Mouse (Mus musculus): ENCODE measurements around the gene Pou2f1. TPM values are rescaled to one million over a fixed set of nuclear protein-coding genes. Genes with fewer than 3 reads are reported as not detected.

The Pou2f1 gene
- polyA plus RNA-seq, 1 experiment from 2014 or later, result 17.3 TPM

- Histone ChIP-seq H3K4me3 (peak overlapping the region; percentile 47), H3K4me2 (peak overlapping the region; percentile 99), H3K27me3 (peaks cover 26% of the 10 kb centered on the region), H3K36me3 (no peaks in the 10 kb centered on the region), H3K9me3 (no peaks in the 10 kb centered on the region), H3K4me1 (replicated peaks) (peaks cover 26% of the 10 kb centered on the region), H3K9ac (peak overlapping the region; percentile 46), H3K27ac (replicated peaks) (no peak overlapping the region)
- ATAC-seq (ENCODE audit: low FRiP score, low read depth), result peak; percentile 63
- 4% methylated on average over 18 of the region's 20 CpGs for WGBS
Measured at GRCm38 (mm10) chr1:165844466-165844951, 158.0 kb downstream of the Pou2f1 start.

GRCm38 (mm10) chr1:165843586-165843985 lies 158.9 kb downstream of the Pou2f1 start:
- Histone ChIP-seq H3K9me3 (no peaks in the 10 kb centered on the region), H3K27me3 (peaks cover 26% of the 10 kb centered on the region), H3K4me1 (replicated peaks) (peaks cover 26% of the 10 kb centered on the region), H3K4me2 (no peak overlapping the region), H3K9ac (no peak overlapping the region), H3K36me3 (no peaks in the 10 kb centered on the region), H3K4me3 (no peak overlapping the region), H3K27ac (replicated peaks) (no peak overlapping the region)
- ATAC-seq (ENCODE audit: low FRiP score, low read depth), result no peak
- 72% methylated on average over 3 of the region's 3 CpGs for WGBS

- no peak for ATAC-seq (ENCODE audit: low FRiP score, low read depth)
- H3K27me3 ChIP-seq, result peaks cover 26% of the 10 kb centered on the region
Measured at GRCm38 (mm10) chr1:165842170-165842569, 160.3 kb downstream of the Pou2f1 start.

GRCm38 (mm10) chr1:165840548-165841230 lies 161.8 kb downstream of the Pou2f1 start:
- peak; percentile 47; the same call in 1 of the 2 replicates for ATAC-seq (ENCODE audit: low FRiP score, low read depth)
- peaks cover 21% of the 10 kb centered on the region for H3K27me3 ChIP-seq
- H3K27ac ChIP-seq (replicated peaks), result no peak overlapping the region

More at GRCm38 (mm10) chr1:165842170-165842569, 160.3 kb downstream of the Pou2f1 start:
- 59% methylated on average over 7 of the region's 7 CpGs for WGBS
- Histone ChIP-seq H3K36me3 (no peaks in the 10 kb centered on the region), H3K27ac (replicated peaks) (no peak overlapping the region), H3K4me2 (no peak overlapping the region), H3K4me3 (no peak overlapping the region), H3K4me1 (replicated peaks) (peaks cover 33% of the 10 kb centered on the region), H3K9me3 (no peaks in the 10 kb centered on the region), H3K9ac (no peak overlapping the region)

GRCm38 (mm10) chr1:165839201-165839600 lies 163.3 kb downstream of the Pou2f1 start:
- H3K9me3 ChIP-seq, result no peaks in the 10 kb centered on the region
- WGBS, result 80% methylated on average over 4 of the region's 4 CpGs
- H3K36me3 ChIP-seq, result no peaks in the 10 kb centered on the region
- H3K27me3 ChIP-seq, result peaks cover 16% of the 10 kb centered on the region
- H3K4me3 ChIP-seq, result no peak overlapping the region
- no peak overlapping the region for H3K9ac ChIP-seq
- H3K27ac ChIP-seq (replicated peaks), result no peak overlapping the region
- ATAC-seq (ENCODE audit: low FRiP score, low read depth), result no peak
- peaks cover 40% of the 10 kb centered on the region for H3K4me1 ChIP-seq (replicated peaks)
- no peak overlapping the region for H3K4me2 ChIP-seq

More at GRCm38 (mm10) chr1:165840548-165841230, 161.8 kb downstream of the Pou2f1 start:
- peak overlapping the region; percentile 61 for H3K4me2 ChIP-seq
- H3K9ac ChIP-seq, result peak overlapping the region; percentile 43
- 12% methylated on average over 31 of the region's 31 CpGs for WGBS
- H3K36me3 ChIP-seq, result no peaks in the 10 kb centered on the region
- H3K4me1 ChIP-seq (replicated peaks), result peaks cover 47% of the 10 kb centered on the region
- H3K9me3 ChIP-seq, result no peaks in the 10 kb centered on the region
- H3K4me3 ChIP-seq, result peak overlapping the region; percentile 31

GRCm38 (mm10) chr1:165837546-165837945 lies 164.9 kb downstream of the Pou2f1 start:
- H3K4me1 ChIP-seq (replicated peaks), result peaks cover 49% of the 10 kb centered on the region
- peaks cover 8% of the 10 kb centered on the region for H3K27me3 ChIP-seq
- no peaks in the 10 kb centered on the region for H3K9me3 ChIP-seq
- H3K36me3 ChIP-seq, result no peaks in the 10 kb centered on the region
- 0 out of 2 replicates have a peak overlapping the region, but pooled peaks have one; percentile 2 for H3K9ac ChIP-seq
- 19% methylated on average over 8 of the region's 8 CpGs for WGBS
- no peak for ATAC-seq (ENCODE audit: low FRiP score, low read depth)
- 0 out of 2 replicates have a peak overlapping the region, but pooled peaks have one; percentile 2 for H3K4me2 ChIP-seq
- no peak overlapping the region for H3K4me3 ChIP-seq
- H3K27ac ChIP-seq (replicated peaks), result peak overlapping the region; percentile 56; the same call in 1 of the 2 replicates

- no peak for ATAC-seq (ENCODE audit: low FRiP score, low read depth)
- Histone ChIP-seq H3K36me3 (no peaks in the 10 kb centered on the region), H3K9me3 (no peaks in the 10 kb centered on the region), H3K27me3 (0 out of 2 replicates have a peak, but pooled peaks cover 2% of the 10 kb centered on the region), H3K9ac (no peak overlapping the region), H3K4me2 (no peak overlapping the region), H3K27ac (replicated peaks) (no peak overlapping the region), H3K4me3 (no peak overlapping the region), H3K4me1 (replicated peaks) (peaks cover 49% of the 10 kb centered on the region)
- WGBS, result 22% methylated on average over 6 of the region's 6 CpGs
Measured at GRCm38 (mm10) chr1:165836461-165836860, 166.0 kb downstream of the Pou2f1 start.

GRCm38 (mm10) chr1:165834633-165834975 lies 167.9 kb downstream of the Pou2f1 start:
- H3K4me1 ChIP-seq (replicated peaks), result peaks cover 40% of the 10 kb centered on the region
- no peak for ATAC-seq (ENCODE audit: low FRiP score, low read depth)
- WGBS, result 25% methylated on average over 12 of the region's 12 CpGs

GRCm38 (mm10) chr1:165833910-165834632 lies 168.4 kb downstream of the Pou2f1 start:
- peak overlapping the region; percentile 55 for H3K4me2 ChIP-seq
- H3K27ac ChIP-seq (replicated peaks), result peak overlapping the region; percentile 76
- no peaks in the 10 kb centered on the region for H3K9me3 ChIP-seq
- peaks cover 40% of the 10 kb centered on the region for H3K4me1 ChIP-seq (replicated peaks)
- H3K9ac ChIP-seq, result peak overlapping the region; percentile 39
- peak; percentile 57 for ATAC-seq (ENCODE audit: low FRiP score, low read depth)
- no peaks in the 10 kb centered on the region for H3K36me3 ChIP-seq
- H3K4me3 ChIP-seq, result peak overlapping the region; percentile 33
- H3K27me3 ChIP-seq, result no peaks in the 10 kb centered on the region
- WGBS, result 14% methylated on average over 17 of the region's 17 CpGs

More at GRCm38 (mm10) chr1:165834633-165834975, 167.9 kb downstream of the Pou2f1 start:
- no peaks in the 10 kb centered on the region for H3K36me3 ChIP-seq
- peak overlapping the region; percentile 76 for H3K27ac ChIP-seq (replicated peaks)
- H3K27me3 ChIP-seq, result no peaks in the 10 kb centered on the region
- H3K4me3 ChIP-seq, result peak overlapping the region; percentile 33
- no peaks in the 10 kb centered on the region for H3K9me3 ChIP-seq
- peak overlapping the region; percentile 55 for H3K4me2 ChIP-seq
- H3K9ac ChIP-seq, result peak overlapping the region; percentile 39; the same call in 1 of the 2 replicates

GRCm38 (mm10) chr1:165833244-165833643 lies 169.2 kb downstream of the Pou2f1 start:
- 22% methylated on average over 4 of the region's 4 CpGs for WGBS
- H3K9ac ChIP-seq, result no peak overlapping the region
- no peaks in the 10 kb centered on the region for H3K9me3 ChIP-seq
- no peaks in the 10 kb centered on the region for H3K36me3 ChIP-seq
- H3K4me1 ChIP-seq (replicated peaks), result peaks cover 40% of the 10 kb centered on the region
- no peaks in the 10 kb centered on the region for H3K27me3 ChIP-seq
- no peak overlapping the region for H3K4me2 ChIP-seq
- H3K27ac ChIP-seq (replicated peaks), result no peak overlapping the region
- H3K4me3 ChIP-seq, result no peak overlapping the region
- ATAC-seq (ENCODE audit: low FRiP score, low read depth), result peak; percentile 23; the same call in 1 of the 2 replicates

GRCm38 (mm10) chr1:165829890-165830289 lies 172.6 kb downstream of the Pou2f1 start:
- no peak overlapping the region for H3K9ac ChIP-seq
- 89% methylated on average over 5 of the region's 5 CpGs for WGBS
- peaks cover 18% of the 10 kb centered on the region for H3K4me1 ChIP-seq (replicated peaks)
- no peak overlapping the region for H3K4me3 ChIP-seq
- no peak overlapping the region for H3K27ac ChIP-seq (replicated peaks)
- H3K4me2 ChIP-seq, result no peak overlapping the region
- H3K27me3 ChIP-seq, result no peaks in the 10 kb centered on the region
- no peaks in the 10 kb centered on the region for H3K9me3 ChIP-seq
- ATAC-seq (ENCODE audit: low FRiP score, low read depth), result no peak
- H3K36me3 ChIP-seq, result no peaks in the 10 kb centered on the region

GRCm38 (mm10) chr1:165828615-165829014 lies 173.9 kb downstream of the Pou2f1 start:
- 91% methylated on average over 6 of the region's 6 CpGs for WGBS
- Histone ChIP-seq H3K4me1 (replicated peaks) (peaks cover 6% of the 10 kb centered on the region), H3K27me3 (no peaks in the 10 kb centered on the region), H3K9me3 (no peaks in the 10 kb centered on the region), H3K27ac (replicated peaks) (no peak overlapping the region), H3K4me3 (no peak overlapping the region), H3K4me2 (no peak overlapping the region), H3K36me3 (no peaks in the 10 kb centered on the region), H3K9ac (no peak overlapping the region)
- no peak for ATAC-seq (ENCODE audit: low FRiP score, low read depth)
